Mouse (Mus musculus): ENCODE data around the gene Calhm4. TPM values are rescaled to one million over a fixed set of nuclear protein-coding genes. Genes with fewer than 3 reads are reported as not detected.

Gene Calhm4
- polyA plus RNA-seq, 1 experiment: not detected

Other genes with a start within 250 kb of the Calhm4 start
- gene Sult3a1, start 186.6 kb downstream of the Calhm4 start, polyA plus RNA-seq (2012; rRNA removed): not detected in 2 replicates
- gene Rsph4a, start 139.2 kb downstream of the Calhm4 start, polyA plus RNA-seq (2012; rRNA removed): 0.07 and 0.11 TPM in 2 replicates
- gene Zup1, start 93.0 kb downstream of the Calhm4 start, polyA plus RNA-seq (2012; rRNA removed): 10.6 and 10.9 TPM in 2 replicates
- 39.0 and 41.3 TPM in 2 replicates for gene Rwdd1, start 24.7 kb downstream of the Calhm4 start, polyA plus RNA-seq (2012; rRNA removed)
- gene Trappc3l, start 6.7 kb downstream of the Calhm4 start, polyA plus RNA-seq (2012; rRNA removed): not detected in 2 replicates
- gene Calhm5, start 52.2 kb upstream of the Calhm4 start, polyA plus RNA-seq (2012; rRNA removed): 0.02 and 0.05 TPM in 2 replicates
- not detected in 2 replicates for gene Calhm6, start 83.7 kb upstream of the Calhm4 start, polyA plus RNA-seq (2012; rRNA removed)
- gene Dse, start 163.4 kb upstream of the Calhm4 start, polyA plus RNA-seq (2012; rRNA removed): 0.76 and 0.99 TPM in 2 replicates
- 6.1 and 7.2 TPM in 2 replicates for gene Tspyl1, start 237.9 kb upstream of the Calhm4 start, polyA plus RNA-seq (2012; rRNA removed)

Data from testis, adult 2 months (tissue).